Mouse (Mus musculus): ENCODE measurements around the gene Fxr1. TPM values are rescaled to one million over a fixed set of nuclear protein-coding genes. Genes with fewer than 3 reads are reported as not detected.
A peak's percentile ranks its signal among the peaks of the same experiment; 100 is the strongest.
"Not testable (repeated sequence)": the region's sequence is repeated elsewhere in the genome, so short reads cannot be mapped to it uniquely, and the experiment has no call there.

The Fxr1 gene
- polyA plus RNA-seq (2015; fragmentation: Nextera tagmentation; extraction: Ambion mirVana): 35.0 and 35.3 TPM in 2 replicates

DNA sequence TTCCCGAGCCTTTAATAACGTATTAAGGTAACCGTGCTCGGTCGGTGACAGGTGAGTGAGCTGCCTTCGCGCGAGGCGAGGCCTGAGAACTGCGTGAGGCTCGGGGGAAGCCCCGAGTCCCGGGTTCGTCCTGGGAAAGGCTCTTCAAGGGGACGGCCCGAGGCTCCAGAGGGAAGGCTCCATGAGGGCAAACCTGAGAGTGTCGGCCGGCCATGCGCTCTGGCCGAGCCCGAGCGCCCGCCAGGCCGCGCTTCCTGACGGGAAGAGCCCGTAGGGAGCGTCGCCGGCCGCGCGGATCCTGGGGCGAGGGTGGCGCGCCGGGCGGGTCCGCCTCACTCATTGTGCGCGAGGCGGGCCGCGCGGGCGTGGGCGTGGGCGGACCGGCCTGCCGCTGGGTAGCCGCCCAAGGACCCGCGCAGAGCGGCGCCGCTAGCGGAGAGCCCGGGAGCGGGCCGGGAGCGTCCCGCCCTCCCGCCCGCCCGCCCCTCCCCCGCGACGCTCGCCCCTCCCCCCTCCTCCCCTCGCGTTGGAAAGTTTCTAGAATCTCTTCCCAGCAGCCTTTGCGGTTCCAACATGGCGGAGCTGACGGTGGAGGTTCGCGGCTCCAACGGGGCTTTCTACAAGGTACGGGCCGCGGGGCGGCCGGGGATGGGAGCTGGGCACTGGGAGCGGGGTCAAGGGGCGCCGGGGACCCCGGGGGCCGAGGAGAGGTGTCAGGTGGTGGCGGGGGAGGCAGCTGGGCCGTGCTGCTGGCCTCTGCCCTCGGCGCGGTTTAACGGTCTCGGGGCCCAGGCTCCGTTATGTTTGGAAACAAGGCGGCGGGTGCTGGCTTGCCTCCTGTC, at the start of gene Fxr1:
Fxr1 (plus strand) TSS at position 404 of the 842 bp plus-strand sequence.
- under 1% methylated on average over 94 of the region's 97 CpGs for WGBS
- Histone ChIP-seq H3K27ac (peak within 1 kb of the TSS; percentile 91), H3K9me3 (no peaks in the 10 kb centered on the region), H3K4me3 (peak within 1 kb of the TSS; percentile 92), H3K9ac (peak within 1 kb of the TSS; percentile 98), H3K27me3 (replicated peaks) (no peaks in the 10 kb centered on the region), H3K4me1 (peaks cover 21% of the 10 kb centered on the region), H3K4me2 (peak within 1 kb of the TSS; percentile 63), H3K36me3 (replicated peaks) (no peaks in the 10 kb centered on the region)
- ATAC-seq (replicated peaks): peak; percentile 97

DNA sequence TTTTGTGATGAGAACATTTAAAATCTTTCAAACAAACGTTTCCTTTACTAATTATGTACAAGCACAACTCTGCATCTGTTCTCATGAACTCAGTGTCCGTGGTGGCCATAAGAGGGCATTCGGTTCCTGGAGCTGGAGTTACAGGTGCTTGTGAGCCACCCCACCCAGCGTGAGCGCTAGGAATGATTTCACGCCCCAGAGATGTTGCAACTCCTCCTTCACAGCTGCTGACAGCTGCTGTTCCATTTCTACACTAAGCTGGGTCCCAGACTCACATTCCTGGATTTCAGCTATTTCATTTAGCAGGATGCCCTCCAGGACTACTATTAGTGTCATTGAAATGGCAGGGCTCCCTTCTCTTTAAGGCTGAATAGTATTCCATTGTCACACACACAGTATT, 40.3 kb upstream of the Fxr1 start:
- H3K4me1 ChIP-seq: no peaks in the 10 kb centered on the region
- H3K27ac ChIP-seq: no peak overlapping the region
- 72% methylated on average over 6 of the region's 6 CpGs for WGBS
- no peaks in the 10 kb centered on the region for H3K9me3 ChIP-seq
- no peaks in the 10 kb centered on the region for H3K27me3 ChIP-seq (replicated peaks)
- no peak for ATAC-seq (replicated peaks)
- H3K4me2 ChIP-seq: no peak overlapping the region
- no peak overlapping the region for H3K4me3 ChIP-seq
- no peak overlapping the region for H3K9ac ChIP-seq
- no peaks in the 10 kb centered on the region for H3K36me3 ChIP-seq (replicated peaks)

DNA sequence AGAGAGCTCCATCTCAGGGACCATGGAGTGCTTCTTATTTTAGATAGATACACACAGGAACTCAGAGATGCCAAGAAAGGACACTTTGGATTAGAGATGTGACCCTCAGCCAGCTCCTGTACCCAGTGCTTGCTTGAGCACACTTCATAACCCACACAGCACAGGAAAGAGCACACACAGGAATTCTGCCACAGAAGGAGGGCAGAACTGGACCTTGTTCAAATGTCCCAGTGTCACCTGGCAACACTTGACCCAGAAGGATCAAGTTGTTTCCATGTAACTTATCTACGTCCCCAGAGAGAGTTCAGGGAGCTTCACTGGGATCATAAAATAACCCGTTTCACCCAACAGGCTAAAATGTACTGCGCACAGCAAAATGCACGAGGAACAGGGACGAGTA, 37.0 kb upstream of the Fxr1 start:
- 91% methylated on average over 5 of the region's 5 CpGs for WGBS
- Histone ChIP-seq H3K9me3 (no peaks in the 10 kb centered on the region), H3K27ac (no peak overlapping the region), H3K4me1 (no peaks in the 10 kb centered on the region), H3K27me3 (replicated peaks) (no peaks in the 10 kb centered on the region), H3K4me2 (no peak overlapping the region), H3K36me3 (replicated peaks) (no peaks in the 10 kb centered on the region), H3K9ac (no peak overlapping the region), H3K4me3 (no peak overlapping the region)
- ATAC-seq (replicated peaks): no peak

DNA sequence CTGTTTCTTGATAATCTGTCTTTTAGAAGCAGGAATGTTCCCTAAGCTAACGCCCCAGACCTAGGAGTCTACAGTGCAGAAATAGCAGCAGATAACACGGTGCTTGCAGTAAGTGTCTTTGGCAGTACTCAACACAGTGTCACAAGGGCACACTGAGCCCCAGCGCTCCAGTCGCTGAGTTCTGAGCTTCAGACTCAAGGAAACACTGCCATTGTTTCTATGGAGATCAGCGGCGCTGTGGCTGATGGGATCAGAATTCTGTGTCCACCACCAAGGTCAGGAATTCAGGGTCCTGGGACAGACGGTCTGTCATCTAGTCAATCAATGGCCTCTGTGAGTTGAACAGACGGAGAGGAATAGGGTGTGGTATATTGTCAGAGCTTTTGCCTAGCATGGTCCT, 30.4 kb upstream of the Fxr1 start:
- H3K9me3 ChIP-seq: no peaks in the 10 kb centered on the region
- WGBS: 65% methylated on average over 8 of the region's 8 CpGs
- no peak overlapping the region for H3K9ac ChIP-seq
- no peak for ATAC-seq (replicated peaks)
- no peaks in the 10 kb centered on the region for H3K36me3 ChIP-seq (replicated peaks)
- no peaks in the 10 kb centered on the region for H3K27me3 ChIP-seq (replicated peaks)
- H3K27ac ChIP-seq: no peak overlapping the region
- no peaks in the 10 kb centered on the region for H3K4me1 ChIP-seq
- no peak overlapping the region for H3K4me2 ChIP-seq
- no peak overlapping the region for H3K4me3 ChIP-seq

DNA sequence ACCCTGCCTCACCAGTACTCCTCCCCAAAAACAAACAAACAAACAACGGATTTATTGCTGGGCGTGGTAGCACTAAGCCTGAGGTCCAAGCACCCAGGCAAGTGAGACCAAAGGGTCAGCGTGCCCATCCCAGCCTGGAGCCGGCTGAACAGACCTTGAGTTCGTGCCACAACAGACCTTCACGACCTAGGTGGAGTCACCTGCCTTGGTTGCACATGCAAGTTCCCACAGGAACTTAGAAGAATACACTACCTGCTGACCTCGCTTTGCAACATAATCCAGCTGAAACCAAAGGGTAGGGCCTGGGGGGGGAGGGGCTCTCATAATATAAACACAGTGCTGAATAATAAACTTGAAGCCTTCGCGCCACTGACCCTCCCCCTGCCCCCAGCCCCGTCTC, 29.3 kb upstream of the Fxr1 start:
- 75% methylated on average over 10 of the region's 10 CpGs for WGBS
- Histone ChIP-seq H3K9me3 (no peaks in the 10 kb centered on the region), H3K27ac (no peak overlapping the region), H3K27me3 (replicated peaks) (no peaks in the 10 kb centered on the region), H3K4me3 (no peak overlapping the region), H3K4me2 (no peak overlapping the region), H3K36me3 (replicated peaks) (no peaks in the 10 kb centered on the region), H3K9ac (no peak overlapping the region), H3K4me1 (no peaks in the 10 kb centered on the region)
- ATAC-seq (replicated peaks): no peak

DNA sequence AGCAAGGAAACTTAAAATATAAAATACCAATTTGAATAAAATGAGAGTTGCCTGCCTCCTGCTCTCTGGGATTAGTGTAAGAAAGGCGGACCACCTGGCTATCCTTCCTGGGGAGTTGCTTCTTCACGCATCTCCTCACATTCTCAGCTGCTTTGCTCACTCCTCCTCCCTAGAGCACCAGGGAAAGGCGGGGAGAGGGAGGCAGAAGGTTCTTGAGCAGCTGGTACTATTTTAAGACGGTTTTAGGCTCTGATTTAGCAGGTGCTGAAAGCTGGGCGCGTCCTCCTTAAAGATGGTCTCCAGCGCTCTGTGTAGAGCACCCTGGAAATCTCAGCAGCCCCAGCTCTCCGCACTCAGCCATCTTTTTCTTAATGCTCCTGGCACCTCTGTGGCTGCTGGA, 28.8 kb upstream of the Fxr1 start:
- no peak for ATAC-seq (replicated peaks)

DNA sequence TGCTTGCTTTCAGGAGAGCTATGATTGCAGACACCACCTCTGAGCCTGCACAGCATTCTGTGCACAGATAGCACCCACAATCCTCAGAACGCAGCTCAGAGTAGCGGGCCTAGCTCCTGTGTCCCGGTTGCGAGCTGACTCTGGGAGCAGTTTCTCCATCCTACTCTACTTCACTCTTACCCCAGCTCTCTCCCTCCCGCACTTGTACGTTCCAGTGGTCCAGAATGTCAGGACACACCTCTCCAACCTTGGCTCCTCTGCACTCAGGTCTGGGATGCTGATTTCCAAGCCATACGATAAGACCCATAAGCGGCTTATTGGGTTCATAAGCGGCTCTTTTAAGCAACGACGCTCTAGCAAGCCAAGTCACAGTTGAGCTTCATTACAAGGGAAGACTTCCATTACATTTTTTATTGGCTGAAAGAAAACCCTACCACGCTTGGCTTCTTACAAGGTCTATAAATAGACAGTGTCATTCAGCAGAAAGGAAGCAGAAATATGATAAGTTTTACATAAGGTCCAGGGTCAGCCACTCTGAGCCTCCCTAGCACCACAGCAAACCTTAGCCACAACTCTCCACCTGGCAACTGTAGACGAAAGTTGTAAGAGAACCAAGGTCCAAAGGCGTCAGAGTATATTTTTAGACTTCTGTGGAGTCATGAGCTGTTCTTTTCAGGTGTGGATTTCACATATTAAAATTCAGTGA, 26.2 kb upstream of the Fxr1 start:
- Histone ChIP-seq H3K27me3 (replicated peaks) (no peaks in the 10 kb centered on the region), H3K27ac (no peak overlapping the region), H3K9ac (no peak overlapping the region), H3K4me2 (no peak overlapping the region), H3K9me3 (no peaks in the 10 kb centered on the region), H3K36me3 (replicated peaks) (no peaks in the 10 kb centered on the region), H3K4me1 (no peaks in the 10 kb centered on the region), H3K4me3 (no peak overlapping the region)
- ATAC-seq (replicated peaks): no peak
- 91% methylated on average over 14 of the region's 14 CpGs for WGBS

More for the DNA sequence above, 28.8 kb upstream of the Fxr1 start:
- H3K4me1 ChIP-seq: no peaks in the 10 kb centered on the region
- no peak overlapping the region for H3K4me2 ChIP-seq
- no peak overlapping the region for H3K27ac ChIP-seq
- WGBS: 63% methylated on average over 8 of the region's 8 CpGs
- H3K9me3 ChIP-seq: no peaks in the 10 kb centered on the region
- no peak overlapping the region for H3K9ac ChIP-seq
- H3K36me3 ChIP-seq (replicated peaks): no peaks in the 10 kb centered on the region
- no peaks in the 10 kb centered on the region for H3K27me3 ChIP-seq (replicated peaks)
- H3K4me3 ChIP-seq: no peak overlapping the region

DNA sequence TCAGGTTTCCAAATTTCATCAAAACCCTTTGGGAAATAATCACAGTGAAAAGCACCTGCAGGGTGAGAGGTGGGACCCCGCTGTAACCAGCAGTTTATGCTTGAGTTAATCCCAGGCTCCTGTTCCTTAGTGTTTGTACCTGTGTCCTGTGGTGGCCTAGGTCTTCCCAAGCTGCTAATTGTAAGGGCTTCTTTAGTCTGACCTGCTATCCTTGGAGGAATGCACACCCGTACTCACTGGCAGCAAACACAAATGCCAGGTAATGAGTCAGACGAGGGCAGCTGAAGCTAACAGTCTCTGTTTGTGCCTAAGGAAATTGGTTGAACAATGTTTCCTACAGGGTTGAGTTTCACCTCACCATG, 25.6 kb upstream of the Fxr1 start:
- Histone ChIP-seq H3K36me3 (replicated peaks) (no peaks in the 10 kb centered on the region), H3K27me3 (replicated peaks) (no peaks in the 10 kb centered on the region), H3K4me1 (no peaks in the 10 kb centered on the region), H3K9me3 (no peaks in the 10 kb centered on the region), H3K9ac (no peak overlapping the region), H3K4me2 (no peak overlapping the region), H3K4me3 (no peak overlapping the region), H3K27ac (no peak overlapping the region)
- WGBS: 86% methylated on average over 3 of the region's 3 CpGs
- no peak for ATAC-seq (replicated peaks)

DNA sequence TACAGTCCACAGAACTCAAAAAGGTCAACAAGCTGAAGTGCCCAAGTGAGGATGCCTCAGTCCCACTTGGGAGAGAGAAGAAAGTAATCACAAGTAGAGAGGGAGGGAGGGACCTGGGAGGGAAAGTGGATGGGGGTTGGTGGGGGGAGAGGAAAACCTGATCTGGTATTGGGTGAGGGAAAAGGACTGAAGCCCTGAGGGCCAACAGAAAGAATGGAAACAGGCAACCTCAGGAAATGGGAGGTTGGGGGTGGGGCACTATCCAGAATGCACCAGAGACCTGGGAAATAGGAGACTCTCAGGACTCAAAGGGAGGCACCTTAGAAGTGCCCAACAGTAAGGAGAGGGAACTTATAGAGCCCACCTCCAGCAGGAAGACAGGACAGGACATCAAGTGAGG, 18.1 kb upstream of the Fxr1 start:
- H3K9me3 ChIP-seq; H3K4me3 ChIP-seq; H3K27me3 ChIP-seq (replicated peaks); H3K36me3 ChIP-seq (replicated peaks); ATAC-seq (replicated peaks); H3K27ac ChIP-seq; H3K9ac ChIP-seq; H3K4me1 ChIP-seq; H3K4me2 ChIP-seq: not testable (repeated sequence)

DNA sequence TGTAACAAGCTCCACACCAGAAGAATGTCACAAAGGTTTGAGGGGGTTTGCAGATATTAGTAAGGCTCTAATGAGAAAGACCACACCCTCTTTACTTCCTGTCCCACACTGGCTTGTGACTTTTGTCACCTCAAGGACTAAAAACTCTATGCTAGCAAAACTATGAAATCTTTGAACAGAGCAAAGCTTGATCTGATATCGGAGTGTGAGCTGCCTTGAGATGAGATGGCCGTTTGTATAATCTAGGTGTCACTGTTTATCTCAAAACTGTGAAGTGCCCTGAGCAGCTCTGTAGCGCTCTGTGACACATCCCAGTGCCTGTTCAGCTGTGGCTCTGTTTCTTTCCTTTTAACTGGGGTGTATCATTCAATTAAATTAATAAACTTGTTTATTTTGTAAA, 15.9 kb upstream of the Fxr1 start:
- Histone ChIP-seq H3K9me3 (no peaks in the 10 kb centered on the region), H3K4me1 (no peaks in the 10 kb centered on the region), H3K36me3 (replicated peaks) (no peaks in the 10 kb centered on the region), H3K9ac (no peak overlapping the region), H3K4me2 (no peak overlapping the region), H3K27ac (no peak overlapping the region), H3K27me3 (replicated peaks) (no peaks in the 10 kb centered on the region), H3K4me3 (no peak overlapping the region)
- ATAC-seq (replicated peaks): no peak
- 85% methylated on average over 3 of the region's 3 CpGs for WGBS

DNA sequence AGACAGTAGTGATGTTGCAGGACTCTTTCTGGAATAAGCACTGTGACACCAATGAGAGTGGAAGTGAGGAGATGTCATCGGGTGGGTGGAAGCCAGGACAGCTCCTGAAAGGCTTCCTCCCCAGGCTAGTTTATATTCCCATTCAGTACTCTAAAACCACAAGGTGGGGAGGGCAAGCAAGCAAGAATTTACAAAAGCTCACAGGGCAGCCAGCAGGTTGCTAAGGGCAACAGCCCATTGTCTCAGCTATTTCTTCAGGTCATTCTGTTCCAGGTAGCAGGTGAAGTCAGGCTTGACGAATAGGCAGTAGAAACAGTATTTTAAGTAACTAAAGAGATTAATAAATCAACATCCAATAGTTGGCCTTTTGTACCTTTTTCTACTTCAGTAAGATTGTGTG, 13.4 kb upstream of the Fxr1 start:
- Histone ChIP-seq H3K36me3 (replicated peaks) (no peaks in the 10 kb centered on the region), H3K4me2 (no peak overlapping the region), H3K9ac (no peak overlapping the region), H3K27me3 (replicated peaks) (no peaks in the 10 kb centered on the region), H3K9me3 (no peaks in the 10 kb centered on the region), H3K27ac (no peak overlapping the region), H3K4me3 (no peak overlapping the region), H3K4me1 (no peaks in the 10 kb centered on the region)
- 27% methylated on average over 2 of the region's 2 CpGs for WGBS
- no peak for ATAC-seq (replicated peaks)

DNA sequence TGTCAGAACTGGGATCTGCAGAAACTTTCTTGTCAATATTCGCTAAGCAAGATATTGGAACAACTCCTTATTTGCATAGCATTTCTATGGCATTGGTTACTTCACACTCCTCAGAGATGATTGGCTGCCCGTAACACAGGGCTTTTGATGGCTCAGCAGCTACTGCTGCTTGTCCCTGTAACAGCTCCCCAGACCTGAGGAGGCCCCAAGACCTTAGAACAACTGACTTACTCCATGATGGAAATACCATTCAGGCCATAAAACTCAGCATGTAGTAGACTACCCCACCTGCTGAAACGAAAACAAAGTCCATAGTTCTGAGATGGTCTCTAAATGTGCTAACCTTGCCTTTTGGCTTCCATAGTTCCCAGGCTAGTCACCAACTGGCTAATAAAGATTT, 12.9 kb upstream of the Fxr1 start:
- Histone ChIP-seq H3K9me3 (no peaks in the 10 kb centered on the region), H3K4me2 (no peak overlapping the region), H3K27me3 (replicated peaks) (no peaks in the 10 kb centered on the region), H3K4me1 (no peaks in the 10 kb centered on the region), H3K27ac (no peak overlapping the region), H3K9ac (no peak overlapping the region), H3K36me3 (replicated peaks) (no peaks in the 10 kb centered on the region), H3K4me3 (no peak overlapping the region)
- ATAC-seq (replicated peaks): no peak
- WGBS: 74% methylated on average over 3 of the region's 3 CpGs

DNA sequence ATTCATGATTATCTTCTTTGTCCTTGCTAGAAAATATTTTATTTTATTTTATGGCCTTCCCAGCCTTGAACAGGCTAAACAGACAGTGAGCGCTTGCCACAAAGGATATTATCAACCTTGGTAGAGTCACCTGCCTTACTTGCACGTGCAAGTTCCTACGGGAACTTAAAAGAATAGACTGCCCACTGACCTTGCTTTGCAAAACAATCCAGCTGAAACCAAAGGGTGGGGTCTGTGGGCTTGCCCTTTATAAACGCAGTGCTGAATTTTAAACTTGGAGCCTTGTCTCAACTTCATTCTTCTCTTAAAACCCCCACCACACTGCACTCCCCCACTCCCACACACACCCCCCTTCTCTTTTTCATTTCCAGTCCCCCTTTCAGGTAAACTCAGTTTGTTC, 12.1 kb upstream of the Fxr1 start:
- H3K4me2 ChIP-seq: no peak overlapping the region
- no peaks in the 10 kb centered on the region for H3K4me1 ChIP-seq
- WGBS: 49% methylated on average over 4 of the region's 4 CpGs
- no peaks in the 10 kb centered on the region for H3K27me3 ChIP-seq (replicated peaks)
- H3K36me3 ChIP-seq (replicated peaks): no peaks in the 10 kb centered on the region
- no peak overlapping the region for H3K27ac ChIP-seq
- H3K9ac ChIP-seq: no peak overlapping the region
- ATAC-seq (replicated peaks): no peak
- H3K9me3 ChIP-seq: no peaks in the 10 kb centered on the region
- H3K4me3 ChIP-seq: no peak overlapping the region
